Mouse (Mus musculus) hindbrain, embryonic 12.5 days (tissue): ENCODE results near the gene Syngap1. TPM values are rescaled to one million over a fixed set of nuclear protein-coding genes. Genes with fewer than 3 reads are reported as not detected.

Experiments used
- ATAC-seq: fragments of 200-750 bp; cut with Nextera tagmentation; 2 replicates; pipeline ENCODE4 v1.8.0; 2017; ENCODE audit warnings: moderate TSS enrichment; ENCODE audit not compliant: low FRiP score
- H3K27ac ChIP-seq: fragments of 300-500 bp; sonication (generic); 2 replicates; pipeline ENCODE4 v1.5.1; 2016; ENCODE audit warnings: mild to moderate bottlenecking
- H3K27me3 ChIP-seq: fragments of 300-500 bp; sonication (generic); 2 replicates; pipeline ENCODE4 v1.6.1; 2016; ENCODE audit warnings: mild to moderate bottlenecking
- H3K36me3 ChIP-seq: fragments of 300-500 bp; sonication (generic); 2 replicates; pipeline ENCODE4 v1.6.1; 2016; ENCODE audit warnings: mild to moderate bottlenecking
- H3K4me1 ChIP-seq: fragments of 300-500 bp; sonication (generic); 2 replicates; pipeline ENCODE4 v1.6.1; 2016
- H3K4me2 ChIP-seq: fragments of 300-500 bp; sonication (generic); replicated peaks from 2 replicates; pipeline ENCODE4 v1.6.1; 2016; ENCODE audit warnings: mild to moderate bottlenecking
- H3K4me3 ChIP-seq: fragments of 300-500 bp; sonication (generic); 2 replicates; pipeline ENCODE4 v1.5.1; 2016; ENCODE audit warnings: mild to moderate bottlenecking
- H3K9ac ChIP-seq: fragments of 300-500 bp; sonication (generic); 2 replicates; pipeline ENCODE4 v1.6.1; 2016; ENCODE audit warnings: mild to moderate bottlenecking, moderate library complexity
- H3K9me3 ChIP-seq: fragments of 300-500 bp; sonication (generic); replicated peaks from 2 replicates; pipeline ENCODE4 v1.6.1; 2016; ENCODE audit warnings: mild to moderate bottlenecking
- WGBS: fragments of 180-500 bp; shearing (Covaris S2); methylation state at CpG from one replicate; pipeline ENCODE4 v1.1.7; 2016; 5-methylcytosine and 5-hydroxymethylcytosine counted together
- polyA plus RNA-seq: library from polyadenylated mRNA; unstranded; fragments of >200 nt; fragmentation: Nextera tagmentation; extraction: Ambion mirVana; gene quantifications from 2 replicates; pipeline ENCODE4 v1.2.1, GENCODE M21; 2016

Gene Syngap1
- polyA plus RNA-seq, 1 experiment from 2014 or later = 4.2 TPM

DNA sequence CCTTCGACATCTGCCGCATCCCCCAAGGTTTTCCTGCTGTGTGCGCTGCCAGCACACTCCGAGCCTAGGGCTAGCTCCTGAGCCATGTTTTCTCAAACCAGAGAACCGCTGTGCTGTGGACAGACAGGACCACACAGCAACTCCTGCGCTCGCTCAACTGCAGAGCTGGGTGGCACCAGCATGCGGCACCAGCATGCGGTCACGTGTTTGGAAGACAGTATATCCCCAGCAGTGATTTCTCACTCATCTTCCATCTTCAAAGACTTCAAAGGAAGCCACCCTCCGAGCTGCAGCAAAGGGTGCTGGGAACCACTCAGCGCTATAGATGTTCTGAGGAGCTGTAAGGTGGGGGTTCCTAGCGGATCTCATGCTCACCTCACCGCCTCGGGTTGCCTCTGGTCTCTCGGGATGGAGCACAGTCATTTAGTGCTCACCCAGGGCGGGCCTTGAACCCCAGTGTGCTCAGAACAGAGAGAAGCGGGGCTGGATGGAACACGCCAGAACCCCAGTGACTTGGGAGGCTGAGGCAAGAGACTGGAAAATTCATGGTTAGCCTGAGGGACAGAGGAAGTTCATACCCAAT is 63.9 kb downstream of the Syngap1 start:
- no peak for ATAC-seq
- H3K9ac ChIP-seq = no peak overlapping the region; the same call in 1 of the 2 replicates
- H3K27me3 ChIP-seq = peaks cover 6% of the 10 kb centered on the region; the same call in 1 of the 2 replicates
- 38% methylated on average over 19 of the region's 19 CpGs for WGBS
- H3K9me3 ChIP-seq = no peaks in the 10 kb centered on the region
- H3K4me2 ChIP-seq = no peak overlapping the region
- H3K4me3 ChIP-seq = no peak overlapping the region
- no peaks in the 10 kb centered on the region; the same call in 1 of the 2 replicates for H3K4me1 ChIP-seq
- no peak overlapping the region for H3K27ac ChIP-seq
- H3K36me3 ChIP-seq = no peaks in the 10 kb centered on the region

GRCm38 (mm10) chr17:27005644-27006043 is 64.6 kb downstream of the Syngap1 start:
- Histone ChIP-seq H3K4me2 (no peak overlapping the region), H3K4me1 (no peaks in the 10 kb centered on the region; the same call in 1 of the 2 replicates), H3K9me3 (no peaks in the 10 kb centered on the region), H3K36me3 (no peaks in the 10 kb centered on the region), H3K9ac (no peak overlapping the region), H3K27me3 (peaks cover 6% of the 10 kb centered on the region; the same call in 1 of the 2 replicates), H3K4me3 (no peak overlapping the region), H3K27ac (no peak overlapping the region)
- 63% methylated on average over 11 of the region's 11 CpGs for WGBS
- ATAC-seq = no peak

- H3K9me3 ChIP-seq = no peaks in the 10 kb centered on the region
- H3K4me1 ChIP-seq = peaks cover 7% of the 10 kb centered on the region
- no peak for ATAC-seq
- H3K27ac ChIP-seq = no peak overlapping the region
- no peak overlapping the region for H3K4me2 ChIP-seq
- H3K4me3 ChIP-seq = no peak overlapping the region
- H3K27me3 ChIP-seq = peaks cover 6% of the 10 kb centered on the region; the same call in 1 of the 2 replicates
- WGBS = 93% methylated on average over 2 of the region's 2 CpGs
- H3K36me3 ChIP-seq = no peaks in the 10 kb centered on the region
- H3K9ac ChIP-seq = no peak overlapping the region
These were observed 67.2 kb downstream of the Syngap1 start for GRCm38 (mm10) chr17:27008277-27008676.

DNA sequence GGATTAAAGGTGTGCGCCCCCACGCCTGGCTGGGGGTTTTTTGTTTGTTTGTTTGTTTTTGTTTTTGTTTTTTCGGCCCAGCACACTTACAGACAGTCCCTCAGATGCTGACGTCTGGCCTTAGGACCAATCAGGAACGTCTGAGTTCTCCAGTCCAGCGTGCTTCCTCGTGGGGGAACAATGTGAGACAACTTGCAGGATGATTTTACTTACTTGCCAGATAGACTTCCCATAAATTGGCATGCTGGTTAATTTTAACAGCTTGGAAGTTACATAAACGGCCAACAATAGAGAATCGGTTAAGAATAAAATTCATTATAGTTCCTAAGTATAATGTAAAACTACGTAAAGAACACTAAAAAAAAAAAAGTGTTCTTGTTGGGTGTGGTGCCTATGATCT is 70.1 kb downstream of the Syngap1 start:
- Histone ChIP-seq H3K4me1 (peaks cover 7% of the 10 kb centered on the region; the same call in 1 of the 2 replicates), H3K9ac (no peak overlapping the region), H3K27me3 (no peaks in the 10 kb centered on the region), H3K4me3 (no peak overlapping the region), H3K27ac (no peak overlapping the region), H3K4me2 (no peak overlapping the region), H3K36me3 (no peaks in the 10 kb centered on the region), H3K9me3 (no peaks in the 10 kb centered on the region)
- no peak for ATAC-seq
- 90% methylated on average over 10 of the region's 10 CpGs for WGBS

DNA sequence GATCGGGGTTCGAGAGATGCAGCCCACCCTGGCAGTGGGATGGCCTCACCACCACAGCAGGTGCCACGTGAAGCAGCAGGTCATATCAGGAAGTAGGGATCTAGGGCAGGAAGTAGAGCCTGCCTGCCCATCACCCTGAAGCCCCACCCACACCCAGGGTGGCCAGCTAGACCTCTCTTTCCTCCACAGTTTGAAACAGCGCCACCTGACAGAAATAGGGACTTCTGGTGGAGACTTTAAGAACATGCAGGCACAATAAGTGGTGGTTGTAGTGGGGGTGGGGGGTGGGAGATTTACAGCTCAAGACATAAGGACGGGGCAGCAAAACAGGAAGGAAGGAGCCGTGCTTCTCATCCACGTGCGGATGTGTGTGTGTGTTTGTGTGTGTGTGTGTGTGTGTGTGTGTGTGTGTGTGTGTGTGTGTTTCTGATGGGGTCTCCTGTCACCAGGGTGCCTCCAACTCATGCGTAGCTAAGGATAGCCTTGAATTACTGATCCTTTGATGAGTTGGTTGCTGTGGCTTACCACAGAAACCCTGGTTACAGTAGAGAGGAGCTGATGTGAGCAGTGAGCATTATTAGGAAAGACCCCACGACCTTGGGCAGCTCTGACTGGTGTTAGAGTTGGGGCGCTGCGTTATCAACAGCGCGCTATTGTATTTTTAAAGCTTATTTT is 71.1 kb downstream of the Syngap1 start:
- WGBS = 64% methylated on average over 14 of the region's 14 CpGs
- Histone ChIP-seq H3K27ac (no peak overlapping the region), H3K27me3 (no peaks in the 10 kb centered on the region), H3K9ac (no peak overlapping the region), H3K4me3 (no peak overlapping the region), H3K36me3 (no peaks in the 10 kb centered on the region), H3K4me2 (no peak overlapping the region), H3K4me1 (peaks cover 7% of the 10 kb centered on the region; the same call in 1 of the 2 replicates), H3K9me3 (no peaks in the 10 kb centered on the region)
- ATAC-seq = no peak

- WGBS = 42% methylated on average over 6 of the region's 6 CpGs
- Histone ChIP-seq H3K9ac (no peak overlapping the region), H3K27me3 (no peaks in the 10 kb centered on the region)
These were observed 71.9 kb downstream of the Syngap1 start for GRCm38 (mm10) chr17:27012909-27013308.

GRCm38 (mm10) chr17:27017564-27018499 is 76.8 kb downstream of the Syngap1 start:
- Histone ChIP-seq H3K4me1 (peaks cover 13% of the 10 kb centered on the region), H3K4me3 (peak overlapping the region; percentile 41), H3K36me3 (peaks cover 35% of the 10 kb centered on the region), H3K9me3 (no peaks in the 10 kb centered on the region), H3K27me3 (no peaks in the 10 kb centered on the region), H3K27ac (peak overlapping the region; percentile 49), H3K9ac (peak overlapping the region; percentile 49), H3K4me2 (peak overlapping the region; percentile 63)
- peak; percentile 75 for ATAC-seq
- 9% methylated on average over 34 of the region's 34 CpGs for WGBS

More at GRCm38 (mm10) chr17:27012909-27013308, 71.9 kb downstream of the Syngap1 start:
- no peak overlapping the region for H3K27ac ChIP-seq
- peaks cover 11% of the 10 kb centered on the region; the same call in 1 of the 2 replicates for H3K4me1 ChIP-seq
- H3K36me3 ChIP-seq = no peaks in the 10 kb centered on the region
- H3K4me2 ChIP-seq = no peak overlapping the region
- H3K4me3 ChIP-seq = no peak overlapping the region
- no peak for ATAC-seq
- H3K9me3 ChIP-seq = no peaks in the 10 kb centered on the region

GRCm38 (mm10) chr17:27018555-27019196 is 77.6 kb downstream of the Syngap1 start:
- H3K4me3 ChIP-seq = peak overlapping the region; percentile 41; the same call in 1 of the 2 replicates
- peak overlapping the region; percentile 44 for H3K9ac ChIP-seq
- peak overlapping the region; percentile 49 for H3K27ac ChIP-seq
- H3K27me3 ChIP-seq = no peaks in the 10 kb centered on the region
- H3K4me1 ChIP-seq = peaks cover 10% of the 10 kb centered on the region
- peak; percentile 11; the same call in 1 of the 2 replicates for ATAC-seq
- 32% methylated on average over 12 of the region's 12 CpGs for WGBS
- peaks cover 43% of the 10 kb centered on the region for H3K36me3 ChIP-seq
- no peaks in the 10 kb centered on the region for H3K9me3 ChIP-seq
- H3K4me2 ChIP-seq = peak overlapping the region; percentile 63

DNA sequence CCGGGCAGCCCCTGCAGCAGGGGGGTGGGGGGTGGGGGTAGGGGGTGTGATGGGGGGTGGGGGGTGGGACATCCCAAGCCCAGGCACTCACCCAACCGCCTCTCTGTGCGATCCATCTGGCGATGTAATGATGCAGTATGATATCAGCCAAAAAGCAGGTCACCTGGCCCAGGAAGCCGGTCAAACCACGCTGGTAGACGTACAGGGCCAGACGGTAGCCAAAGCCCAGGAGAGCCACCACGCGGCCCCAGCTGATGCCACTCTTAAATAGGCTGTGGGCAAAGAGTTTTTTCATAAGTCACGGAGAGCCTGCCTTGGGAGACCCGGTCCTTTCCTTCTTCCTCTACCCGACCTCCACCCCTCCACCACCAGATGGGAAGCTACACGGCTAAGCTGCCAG is 80.0 kb downstream of the Syngap1 start:
- peaks cover 66% of the 10 kb centered on the region for H3K36me3 ChIP-seq
- no peaks in the 10 kb centered on the region for H3K9me3 ChIP-seq

DNA sequence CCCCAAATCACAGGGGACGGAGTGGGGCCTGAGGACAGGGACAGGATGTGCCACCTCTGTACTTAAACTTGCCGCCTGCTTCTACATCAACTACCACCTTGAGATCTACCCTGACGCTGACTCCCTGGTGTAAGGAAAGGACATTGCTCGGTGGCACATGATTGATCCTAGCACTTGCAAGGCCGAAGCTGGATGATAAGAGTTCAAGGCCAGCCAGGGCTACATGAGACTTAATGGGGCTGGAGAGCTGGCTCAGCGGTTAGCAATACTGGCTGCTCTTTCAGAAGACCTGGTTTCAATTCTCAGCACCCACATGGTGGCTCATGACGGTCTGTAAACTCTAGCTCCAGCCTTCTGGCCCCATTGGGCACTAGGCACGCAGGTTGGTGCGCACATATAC is 80.7 kb downstream of the Syngap1 start:
- Histone ChIP-seq H3K27me3 (no peaks in the 10 kb centered on the region), H3K4me1 (peaks cover 10% of the 10 kb centered on the region), H3K4me2 (no peak overlapping the region), H3K36me3 (peaks cover 69% of the 10 kb centered on the region), H3K4me3 (no peak overlapping the region), H3K9me3 (no peaks in the 10 kb centered on the region), H3K27ac (no peak overlapping the region), H3K9ac (no peak overlapping the region)
- 98% methylated on average over 9 of the region's 9 CpGs for WGBS
- no peak for ATAC-seq

More for the DNA sequence above, 80.0 kb downstream of the Syngap1 start:
- H3K9ac ChIP-seq = no peak overlapping the region
- ATAC-seq = no peak
- no peaks in the 10 kb centered on the region for H3K27me3 ChIP-seq
- H3K4me3 ChIP-seq = no peak overlapping the region
- H3K4me2 ChIP-seq = no peak overlapping the region
- WGBS = 98% methylated on average over 14 of the region's 14 CpGs
- H3K27ac ChIP-seq = no peak overlapping the region
- H3K4me1 ChIP-seq = peaks cover 10% of the 10 kb centered on the region
